ENCODE assay signal across 8 mouse cellular contexts in genomic region chr17:4834065-4834464, GRCm38 (mm10).
A peak's percentile ranks its signal among the peaks of the same experiment; 100 is the strongest.
DNase-seq lines count a peak whose midpoint lies in the region; ATAC-seq and TF ChIP-seq lines count a peak whose summit lies in the region.

No protein-coding gene starts in this region.

- H3K36me3 ChIP-seq in heart, adult 2 months (ENCODE audit: control insufficient read depth, insufficient read depth, low read length), result no peaks in the 10 kb centered on the region
- H3K36me3 ChIP-seq in heart, embryonic 11.5 days (ENCODE audit: control insufficient read depth, insufficient read depth, low read length), result no peaks in the 10 kb centered on the region
- no peaks in the 10 kb centered on the region for H3K36me3 ChIP-seq in heart, embryonic 16.5 days (ENCODE audit: control insufficient read depth, insufficient read depth)
- H3K36me3 ChIP-seq in stomach, postnatal 0 days (ENCODE audit: control insufficient read depth, insufficient read depth, low read length), result no peaks in the 10 kb centered on the region

- TF ChIP-seq POLR2A in heart, adult 2 months (IDR thresholded peaks at IDR 0.05; ENCODE audit: insufficient read depth, low read depth, low read length), result no peak

- no peaks in the 10 kb centered on the region for H3K27me3 ChIP-seq in heart, adult 2 months (ENCODE audit: control insufficient read depth, insufficient read depth, low read length)
- no peaks in the 10 kb centered on the region for H3K27me3 ChIP-seq in heart, embryonic 11.5 days (ENCODE audit: control insufficient read depth, insufficient read depth, low read length)
- no peaks in the 10 kb centered on the region for H3K27me3 ChIP-seq in heart, embryonic 16.5 days (ENCODE audit: control insufficient read depth, insufficient read depth, low read length)
- H3K27me3 ChIP-seq in stomach, postnatal 0 days (ENCODE audit: control insufficient read depth, insufficient read depth, low read length), result no peaks in the 10 kb centered on the region

- no peak overlapping the region for H3K4me3 ChIP-seq in heart, adult 2 months
- no peak overlapping the region for H3K4me3 ChIP-seq in heart, embryonic 11.5 days (ENCODE audit: low read depth, low read length)
- H3K4me3 ChIP-seq in heart, embryonic 16.5 days (ENCODE audit: low read length), result no peak overlapping the region
- H3K4me3 ChIP-seq in stomach, postnatal 0 days (ENCODE audit: low read depth, low read length), result no peak overlapping the region

- TF ChIP-seq CTCF in heart, adult 2 months (IDR thresholded peaks at IDR 0.05), result no peak
- TF ChIP-seq CTCF in stomach, postnatal 0 days (IDR thresholded peaks at IDR 0.05; ENCODE audit: low read depth), result no peak

- no peak for TF ChIP-seq EP300 in heart, adult 2 months (IDR thresholded peaks at IDR 0.05; ENCODE audit: insufficient read depth, low read depth, low read length)
- no peak for TF ChIP-seq EP300 in stomach, postnatal 0 days (optimal IDR thresholded peaks at IDR 0.05)

- H3K4me1 ChIP-seq in heart, adult 2 months (ENCODE audit: control insufficient read depth, insufficient read depth, low read length), result peaks cover 3% of the 10 kb centered on the region; the same call in 1 of the 2 replicates
- H3K4me1 ChIP-seq in heart, embryonic 11.5 days (ENCODE audit: control insufficient read depth, insufficient read depth, low read length), result no peaks in the 10 kb centered on the region
- no peaks in the 10 kb centered on the region for H3K4me1 ChIP-seq in heart, embryonic 16.5 days (ENCODE audit: control insufficient read depth, insufficient read depth, low read length)
- H3K4me1 ChIP-seq in stomach, postnatal 0 days (replicated peaks; ENCODE audit: control insufficient read depth, insufficient read depth), result no peaks in the 10 kb centered on the region; the same call in 1 of the 2 replicates

- peak overlapping the region; percentile 11; the same call in 1 of the 2 replicates for H3K27ac ChIP-seq in heart, adult 2 months
- no peak overlapping the region for H3K27ac ChIP-seq in heart, embryonic 11.5 days (ENCODE audit: low read depth, low read length)
- no peak overlapping the region for H3K27ac ChIP-seq in heart, embryonic 16.5 days (ENCODE audit: low read length)
- H3K27ac ChIP-seq in stomach, postnatal 0 days (replicated peaks), result no peak overlapping the region

- no peak for ATAC-seq in heart, embryonic 11.5 days (replicated peaks; ENCODE audit: insufficient number of reproducible peaks, low FRiP score, low TSS enrichment)
- ATAC-seq in heart, embryonic 16.5 days (replicated peaks; ENCODE audit: extremely low read depth, insufficient read depth, low FRiP score), result peak; percentile 58; the same call in 1 of the 2 replicates
- ATAC-seq in stomach, postnatal 0 days (ENCODE audit: low FRiP score, low TSS enrichment), result peak; percentile 38; the same call in 1 of the 2 replicates

- no peaks in the 10 kb centered on the region for H3K79me2 ChIP-seq in heart, adult 2 months (replicated peaks; ENCODE audit: control insufficient read depth, insufficient read depth, low read length)

- no peak overlapping the region for H3K4me2 ChIP-seq in heart, embryonic 11.5 days
- 0 out of 2 replicates have a peak overlapping the region, but pooled peaks have one; percentile 16 for H3K4me2 ChIP-seq in heart, embryonic 16.5 days (ENCODE audit: low read depth, low read length)
- peak overlapping the region; percentile 29; the same call in 1 of the 2 replicates for H3K4me2 ChIP-seq in stomach, postnatal 0 days (replicated peaks; ENCODE audit: low read depth)

- peak; percentile 23 to 63 for DNase-seq in heart, adult 2 months
- peak; percentile 14 to 20 for DNase-seq in layer of hippocampus, postnatal 10 days (ENCODE audit: low spot score in 2 of 2)
- DNase-seq in stomach, postnatal 0 days (ENCODE audit: low spot score), result peak; percentile 14
- DNase-seq in Muller cell, postnatal 12 days (ENCODE audit: inconsistent ontology term), result no peak
- DNase-seq in frontal cortex, postnatal 10 days (ENCODE audit: low spot score in 2 of 2), result no peak
- no peak for DNase-seq in cerebellum, adult 11-12 months

- H3K9ac ChIP-seq in heart, adult 2 months (ENCODE audit: low read depth, low read length), result no peak overlapping the region
- no peak overlapping the region for H3K9ac ChIP-seq in heart, embryonic 11.5 days (ENCODE audit: low read depth, low read length)
- no peak overlapping the region for H3K9ac ChIP-seq in heart, embryonic 16.5 days (ENCODE audit: low read length)
- no peak overlapping the region for H3K9ac ChIP-seq in stomach, postnatal 0 days (ENCODE audit: low read length)

- no peaks in the 10 kb centered on the region for H3K9me3 ChIP-seq in heart, embryonic 11.5 days (replicated peaks; ENCODE audit: control insufficient read depth, low read length)
- peaks cover 2% of the 10 kb centered on the region; the same call in 1 of the 2 replicates for H3K9me3 ChIP-seq in heart, embryonic 16.5 days (replicated peaks; ENCODE audit: control insufficient read depth, low read length)
- H3K9me3 ChIP-seq in stomach, postnatal 0 days (ENCODE audit: control insufficient read depth, low read length), result no peaks in the 10 kb centered on the region

- intact Hi-C loops in heart, adult 2 months (cut with DNase I), result no loop called here

- WGBS in heart, adult 2 months, result 29% methylated on average over 7 of the region's 7 CpGs
- 54% methylated on average over 7 of the region's 7 CpGs for WGBS in heart, embryonic 11.5 days (ENCODE audit: insufficient replicate concordance)
- 46% methylated on average over 7 of the region's 7 CpGs for WGBS in heart, embryonic 16.5 days
- 28% methylated on average over 7 of the region's 7 CpGs for WGBS in stomach, postnatal 0 days

Comparison
In these comparisons a context has a peak if more than half of its experiments do, and no peak if none do; other contexts are left out.
1. DNase-seq: peak in heart, adult 2 months (2 of 2), layer of hippocampus, postnatal 10 days (2 of 2) and stomach, postnatal 0 days (single experiment); none in Muller cell, postnatal 12 days (single experiment), frontal cortex, postnatal 10 days (0 of 2) and cerebellum, adult 11-12 months (single experiment).